Mouse (Mus musculus) liver, adult 2 months (tissue): ENCODE measurements at regions not wholly inside any gene's neighbourhood (a gene's known extent, or its start where the extent isn't known, plus 50 kb on each side); places are given as distances from the start of the nearest gene placed in this dataset.

ENCODE experiments used
- DNase-seq: peaks from one replicate; pipeline ENCODE4 v3.0.0-alpha.2; 2011; ENCODE audit warnings: low read depth, low spot score; ENCODE audit errors: extremely low read depth
- H3K27ac ChIP-seq: fragments of 200-500 bp; replicated peaks from 2 replicates; pipeline ENCODE4 v1.5.1; 2012; ENCODE audit warnings: low read depth, mild to moderate bottlenecking, control low read depth, inconsistent platforms, low read length; ENCODE audit not compliant: insufficient read depth
- H3K27me3 ChIP-seq: fragments of 200-500 bp; 2 replicates; pipeline ENCODE4 v1.6.1; 2012; ENCODE audit warnings: mild to moderate bottlenecking, moderate library complexity, low read length, inconsistent platforms; ENCODE audit not compliant: control insufficient read depth, insufficient read depth
- H3K36me3 ChIP-seq: fragments of 200-500 bp; 2 replicates; pipeline ENCODE4 v1.6.1; 2012; ENCODE audit warnings: low read length, inconsistent platforms; ENCODE audit not compliant: control insufficient read depth, insufficient read depth
- H3K4me1 ChIP-seq: fragments of 200-500 bp; 2 replicates; pipeline ENCODE4 v1.6.1; 2011; ENCODE audit warnings: low read length; ENCODE audit not compliant: control insufficient read depth, insufficient read depth
- H3K4me3 ChIP-seq: fragments of 200-500 bp; 2 replicates; pipeline ENCODE4 v1.5.1; 2011; ENCODE audit warnings: low read depth, mild to moderate bottlenecking, control low read depth, low read length, moderate library complexity; ENCODE audit not compliant: insufficient read depth
- H3K79me2 ChIP-seq: fragments of 200-500 bp; 2 replicates; pipeline ENCODE4 v1.6.1; 2012; ENCODE audit warnings: inconsistent platforms, mild to moderate bottlenecking, low read length, moderate library complexity; ENCODE audit not compliant: control insufficient read depth, insufficient read depth
- H3K9ac ChIP-seq: fragments of 200-500 bp; 2 replicates; pipeline ENCODE4 v1.6.1; 2012; ENCODE audit warnings: low read depth, mild to moderate bottlenecking, control low read depth, inconsistent platforms, low read length
- CTCF ChIP-seq: fragments of 200-500 bp; IDR thresholded peaks from 2 replicates; pipeline ENCODE4 v1.5.1; 2011; ENCODE audit warnings: low read depth, low read length, control low read depth
- POLR2A ChIP-seq: fragments of 200-500 bp; IDR thresholded peaks from 2 replicates; pipeline ENCODE4 v1.6.1; 2011; ENCODE audit warnings: low read length, control low read depth; ENCODE audit not compliant: insufficient read depth; ENCODE audit errors: extremely low read depth
- WGBS: fragments of 180-500 bp; shearing (Covaris S2); methylation state at CpG from one replicate; pipeline ENCODE4 v1.1.7; 2018; 5-methylcytosine and 5-hydroxymethylcytosine counted together

GRCm38 (mm10) chr4:62912891-62913290, 52.5 kb upstream of the Zfp618 start:
- H3K4me1 ChIP-seq, result no peaks in the 10 kb centered on the region
- H3K36me3 ChIP-seq, result no peaks in the 10 kb centered on the region
- no peak overlapping the region for H3K9ac ChIP-seq
- no peak for DNase-seq
- H3K27ac ChIP-seq, result no peak overlapping the region
- H3K79me2 ChIP-seq, result no peaks in the 10 kb centered on the region
- H3K4me3 ChIP-seq, result no peak overlapping the region
- 55% methylated on average over 4 of the region's 4 CpGs for WGBS
- TF ChIP-seq CTCF (no peak), POLR2A (no peak)
- no peaks in the 10 kb centered on the region for H3K27me3 ChIP-seq
